In genomic region chr16:36561386-36562338, GRCm38 (mm10) we compare ENCODE assay signal across 8 mouse cellular contexts. TPM values are rescaled to one million over a fixed set of nuclear protein-coding genes. Genes with fewer than 3 reads are reported as not detected.
DNase-seq lines count a peak whose midpoint lies in the region; ATAC-seq and TF ChIP-seq lines count a peak whose summit lies in the region.

Gene Casr, minus strand, starts transcription at chr16:36562141.

- H3K27ac ChIP-seq in gastrocnemius, adult 2 months, result no peak within 1 kb of the TSS
- H3K27ac ChIP-seq in hindbrain, embryonic 14.5 days, result no peak within 1 kb of the TSS
- H3K27ac ChIP-seq in midbrain, embryonic 13.5 days, result no peak within 1 kb of the TSS

- 2% methylated on average over 36 of the region's 36 CpGs for WGBS in hindbrain, embryonic 14.5 days
- 2% methylated on average over 36 of the region's 36 CpGs for WGBS in midbrain, embryonic 13.5 days

- DNase-seq in gastrocnemius, adult 2 months, result no peak
- DNase-seq in gastrocnemius, postnatal 36 days, result no peak
- DNase-seq in ZHBTc4 (ENCODE audit: low read depth, low spot score), result peak; percentile 36
- DNase-seq in hindbrain, embryonic 14.5 days (ENCODE audit: low spot score), result no peak
- DNase-seq in adrenal gland, adult 2 months, result no peak
- no peak for DNase-seq in layer of hippocampus, postnatal 10 days (ENCODE audit: low spot score in 2 of 2)
- DNase-seq in spleen, postnatal 14 days (ENCODE audit: low spot score in 2 of 2), result no peak

- H3K9ac ChIP-seq in hindbrain, embryonic 14.5 days, result peak within 1 kb of the TSS; percentile 26
- H3K9ac ChIP-seq in midbrain, embryonic 13.5 days (replicated peaks), result peak within 1 kb of the TSS; percentile 37

- peak within 1 kb of the TSS; percentile 73 for H3K4me2 ChIP-seq in hindbrain, embryonic 14.5 days (replicated peaks)
- peak within 1 kb of the TSS; percentile 69 for H3K4me2 ChIP-seq in midbrain, embryonic 13.5 days (replicated peaks)

- intact Hi-C loops in gastrocnemius, adult 2 months (cut with DNase I), result no loop called here
- intact Hi-C loops in gastrocnemius, postnatal 36 days (cut with DNase I), result no loop called here

- no peaks in the 10 kb centered on the region for H3K9me3 ChIP-seq in hindbrain, embryonic 14.5 days (ENCODE audit: control insufficient read depth, low read length)
- no peaks in the 10 kb centered on the region for H3K9me3 ChIP-seq in midbrain, embryonic 13.5 days

- peaks cover 9% of the 10 kb centered on the region for H3K4me1 ChIP-seq in hindbrain, embryonic 14.5 days (replicated peaks; ENCODE audit: control insufficient read depth, insufficient read depth, low read length)
- peaks cover 11% of the 10 kb centered on the region for H3K4me1 ChIP-seq in midbrain, embryonic 13.5 days (replicated peaks)

- peak; percentile 27; the same call in 1 of the 2 replicates for ATAC-seq in hindbrain, embryonic 14.5 days (ENCODE audit: low FRiP score)
- ATAC-seq in midbrain, embryonic 13.5 days, result peak; percentile 50

- no peaks in the 10 kb centered on the region for H3K36me3 ChIP-seq in hindbrain, embryonic 14.5 days (replicated peaks; ENCODE audit: control insufficient read depth, insufficient read depth)
- H3K36me3 ChIP-seq in midbrain, embryonic 13.5 days, result no peaks in the 10 kb centered on the region

- peak within 1 kb of the TSS; percentile 61 for H3K4me3 ChIP-seq in gastrocnemius, adult 2 months
- H3K4me3 ChIP-seq in hindbrain, embryonic 14.5 days (replicated peaks; ENCODE audit: low read length), result peak within 1 kb of the TSS; percentile 35
- peak within 1 kb of the TSS; percentile 38 for H3K4me3 ChIP-seq in midbrain, embryonic 13.5 days (replicated peaks)

- no peak for TF ChIP-seq CTCF in gastrocnemius, adult 2 months (IDR thresholded peaks at IDR 0.05)

- H3K27me3 ChIP-seq in hindbrain, embryonic 14.5 days (ENCODE audit: control insufficient read depth, insufficient read depth, low read length), result peaks cover 14% of the 10 kb centered on the region
- peaks cover 15% of the 10 kb centered on the region for H3K27me3 ChIP-seq in midbrain, embryonic 13.5 days

RNA-seq across cellular contexts. Expression of gene Casr, which starts in this region (rescaled TPM):
- 1 to 10 TPM; 1.7 to 2.5 TPM for total RNA-seq in gastrocnemius, adult 2 months (2021)
- total RNA-seq in gastrocnemius, postnatal 36 days (2021), result 1 to 10 TPM in 1 of 2 experiments, under 1 TPM in 1; 0.74 to 1.3 TPM
- 0.07 and 0.08 TPM in 2 replicates for polyA plus RNA-seq in hindbrain, embryonic 14.5 days (2014; fragmentation: Nextera tagmentation; extraction: Ambion mirVana)
- polyA plus RNA-seq in midbrain, embryonic 13.5 days (2015; fragmentation: Nextera tagmentation; extraction: Ambion mirVana), result 0.07 TPM in 1 of 2 replicates, not detected in the other
- total RNA-seq in adrenal gland, adult 2 months (2021), result not detected
- not detected in 2 replicates for polyA plus RNA-seq in adrenal gland, adult 2 months (2012; rRNA removed)
- 1 to 10 TPM; 1.7 to 2.3 TPM for total RNA-seq in layer of hippocampus, postnatal 10 days (2021)

Comparison
In these comparisons a context has a peak if more than half of its experiments do, and no peak if none do; other contexts are left out.
1. Peak in ATAC-seq, H3K4me3 ChIP-seq, H3K9ac ChIP-seq and H3K4me2 ChIP-seq in hindbrain, embryonic 14.5 days; RNA of the gene not detected or under 1 TPM.
2. Peak in ATAC-seq, H3K4me3 ChIP-seq, H3K9ac ChIP-seq and H3K4me2 ChIP-seq in midbrain, embryonic 13.5 days; RNA of the gene not detected or under 1 TPM.